Mouse (Mus musculus) neural tube, embryonic 14.5 days (tissue): ENCODE data around the gene Col6a3. TPM values are rescaled to one million over a fixed set of nuclear protein-coding genes. Genes with fewer than 3 reads are reported as not detected.
A peak's percentile ranks its signal among the peaks of the same experiment; 100 is the strongest.

Experiments used
- ATAC-seq: fragments of 200-750 bp; cut with Nextera tagmentation; 2 replicates; pipeline ENCODE4 v1.8.0; 2017; ENCODE audit warnings: low read depth, mild to moderate bottlenecking, moderate TSS enrichment, moderate library complexity
- H3K27ac ChIP-seq: fragments of 300-500 bp; sonication (generic); 2 replicates; pipeline ENCODE4 v1.5.1; 2014; ENCODE audit warnings: low read depth, mild to moderate bottlenecking, control low read depth, low read length, moderate library complexity, mixed read lengths
- H3K27me3 ChIP-seq: fragments of 300-500 bp; sonication (generic); 2 replicates; pipeline ENCODE4 v1.6.1; 2014; ENCODE audit warnings: low read length; ENCODE audit not compliant: control insufficient read depth, insufficient read depth
- H3K36me3 ChIP-seq: fragments of 300-500 bp; sonication (generic); 2 replicates; pipeline ENCODE4 v1.6.1; 2014; ENCODE audit warnings: low read length, mixed read lengths; ENCODE audit not compliant: control insufficient read depth, insufficient read depth
- H3K4me1 ChIP-seq: fragments of 300-500 bp; sonication (generic); 2 replicates; pipeline ENCODE4 v1.6.1; 2014; ENCODE audit warnings: low read length; ENCODE audit not compliant: control insufficient read depth, insufficient read depth
- H3K4me2 ChIP-seq: fragments of 300-500 bp; sonication (generic); 2 replicates; pipeline ENCODE4 v1.6.1; 2014; ENCODE audit warnings: mild to moderate bottlenecking, low read depth, low read length, control low read depth
- H3K4me3 ChIP-seq: fragments of 300-500 bp; sonication (generic); 2 replicates; pipeline ENCODE4 v1.5.1; 2014; ENCODE audit warnings: low read depth, low read length, control low read depth, mixed read lengths
- H3K9ac ChIP-seq: fragments of 300-500 bp; sonication (generic); replicated peaks from 2 replicates; pipeline ENCODE4 v1.6.1; 2014; ENCODE audit warnings: low read depth, mild to moderate bottlenecking, control low read depth, low read length, mixed read lengths
- H3K9me3 ChIP-seq: fragments of 300-500 bp; sonication (generic); 2 replicates; pipeline ENCODE4 v1.6.1; 2016; ENCODE audit warnings: low read length; ENCODE audit not compliant: control insufficient read depth
- WGBS: fragments of 180-500 bp; shearing (Covaris S2); extraction: QIAGEN DNeasy Blood & Tissue Kit; methylation state at CpG from one replicate; pipeline ENCODE4 v1.1.7; 2014; 5-methylcytosine and 5-hydroxymethylcytosine counted together
- polyA plus RNA-seq: library from polyadenylated mRNA; unstranded; fragments of >200 nt; fragmentation: Nextera tagmentation; extraction: Ambion mirVana; gene quantifications from 2 replicates; pipeline ENCODE4 v1.2.1, GENCODE M21; 2014

The Col6a3 gene
- polyA plus RNA-seq, 1 experiment from 2014 or later: 1.1 TPM

- H3K9ac ChIP-seq: no peak overlapping the region
- WGBS: 86% methylated on average over 7 of the region's 7 CpGs
- H3K4me3 ChIP-seq: no peak overlapping the region
- H3K9me3 ChIP-seq: no peaks in the 10 kb centered on the region
- H3K27ac ChIP-seq: no peak overlapping the region
- no peak for ATAC-seq
- no peaks in the 10 kb centered on the region for H3K36me3 ChIP-seq
- no peak overlapping the region for H3K4me2 ChIP-seq
- H3K27me3 ChIP-seq: no peaks in the 10 kb centered on the region
- no peaks in the 10 kb centered on the region; the same call in 1 of the 2 replicates for H3K4me1 ChIP-seq
Measured at GRCm38 (mm10) chr1:90779072-90779471, 64.7 kb downstream of the Col6a3 start.

- peak overlapping the region; percentile 56; the same call in 1 of the 2 replicates for H3K27ac ChIP-seq
- WGBS: 10% methylated on average over 10 of the region's 10 CpGs
- peak; percentile 96 for ATAC-seq
- H3K9ac ChIP-seq: no peak overlapping the region
- H3K9me3 ChIP-seq: no peaks in the 10 kb centered on the region
- H3K4me1 ChIP-seq: no peaks in the 10 kb centered on the region; the same call in 1 of the 2 replicates
- H3K27me3 ChIP-seq: no peaks in the 10 kb centered on the region
- no peak overlapping the region for H3K4me3 ChIP-seq
- no peaks in the 10 kb centered on the region for H3K36me3 ChIP-seq
- H3K4me2 ChIP-seq: no peak overlapping the region
Measured at GRCm38 (mm10) chr1:90775477-90776241, 68.1 kb downstream of the Col6a3 start.

- no peaks in the 10 kb centered on the region; the same call in 1 of the 2 replicates for H3K4me1 ChIP-seq
- H3K4me2 ChIP-seq: no peak overlapping the region
- no peak overlapping the region for H3K9ac ChIP-seq
- H3K36me3 ChIP-seq: no peaks in the 10 kb centered on the region
- no peak for ATAC-seq
- H3K27me3 ChIP-seq: no peaks in the 10 kb centered on the region
- WGBS: 69% methylated on average over 4 of the region's 4 CpGs
- no peak overlapping the region for H3K27ac ChIP-seq
- H3K4me3 ChIP-seq: no peak overlapping the region
- no peaks in the 10 kb centered on the region for H3K9me3 ChIP-seq
Measured at GRCm38 (mm10) chr1:90771172-90771571, 72.6 kb downstream of the Col6a3 start.

- H3K4me2 ChIP-seq: no peak overlapping the region
- H3K4me3 ChIP-seq: no peak overlapping the region
- 93% methylated on average over 7 of the region's 7 CpGs for WGBS
- H3K36me3 ChIP-seq: no peaks in the 10 kb centered on the region
- H3K4me1 ChIP-seq: no peaks in the 10 kb centered on the region
- H3K9ac ChIP-seq: no peak overlapping the region
- H3K27me3 ChIP-seq: no peaks in the 10 kb centered on the region
- no peaks in the 10 kb centered on the region for H3K9me3 ChIP-seq
- H3K27ac ChIP-seq: no peak overlapping the region
- no peak for ATAC-seq
Measured at GRCm38 (mm10) chr1:90770027-90770426, 73.7 kb downstream of the Col6a3 start.

- Histone ChIP-seq H3K9me3 (no peaks in the 10 kb centered on the region), H3K4me1 (no peaks in the 10 kb centered on the region), H3K4me2 (no peak overlapping the region), H3K9ac (no peak overlapping the region), H3K4me3 (no peak overlapping the region), H3K27me3 (no peaks in the 10 kb centered on the region), H3K27ac (no peak overlapping the region), H3K36me3 (no peaks in the 10 kb centered on the region)
- WGBS: 70% methylated on average over 7 of the region's 7 CpGs
- ATAC-seq: no peak
Measured at GRCm38 (mm10) chr1:90769301-90769700, 74.5 kb downstream of the Col6a3 start.

- H3K4me2 ChIP-seq: no peak overlapping the region
- no peak overlapping the region for H3K27ac ChIP-seq
- H3K9me3 ChIP-seq: no peaks in the 10 kb centered on the region
- 91% methylated on average over 4 of the region's 4 CpGs for WGBS
- ATAC-seq: no peak
- H3K4me3 ChIP-seq: no peak overlapping the region
- H3K36me3 ChIP-seq: no peaks in the 10 kb centered on the region
- H3K9ac ChIP-seq: no peak overlapping the region
- no peaks in the 10 kb centered on the region for H3K27me3 ChIP-seq
- peaks cover 7% of the 10 kb centered on the region for H3K4me1 ChIP-seq
Measured at GRCm38 (mm10) chr1:90758091-90758673, 85.6 kb downstream of the Col6a3 start.

GRCm38 (mm10) chr1:90753869-90754563 is 89.8 kb downstream of the Col6a3 start:
- H3K36me3 ChIP-seq: no peaks in the 10 kb centered on the region
- ATAC-seq: no peak
- no peak overlapping the region for H3K9ac ChIP-seq
- peaks cover 7% of the 10 kb centered on the region for H3K4me1 ChIP-seq
- H3K27me3 ChIP-seq: no peaks in the 10 kb centered on the region
- peak overlapping the region; percentile 29; the same call in 1 of the 2 replicates for H3K4me2 ChIP-seq
- WGBS: 36% methylated on average over 17 of the region's 17 CpGs
- no peaks in the 10 kb centered on the region for H3K9me3 ChIP-seq
- H3K27ac ChIP-seq: peak overlapping the region; percentile 23; the same call in 1 of the 2 replicates
- H3K4me3 ChIP-seq: no peak overlapping the region

GRCm38 (mm10) chr1:90751221-90751620 is 92.5 kb downstream of the Col6a3 start:
- peaks cover 7% of the 10 kb centered on the region for H3K4me1 ChIP-seq
- H3K9ac ChIP-seq: no peak overlapping the region
- H3K36me3 ChIP-seq: no peaks in the 10 kb centered on the region
- no peak for ATAC-seq
- no peaks in the 10 kb centered on the region for H3K9me3 ChIP-seq
- no peaks in the 10 kb centered on the region for H3K27me3 ChIP-seq
- H3K4me2 ChIP-seq: no peak overlapping the region
- WGBS: 84% methylated on average over 4 of the region's 4 CpGs
- H3K27ac ChIP-seq: no peak overlapping the region
- H3K4me3 ChIP-seq: no peak overlapping the region

GRCm38 (mm10) chr1:90750169-90750568 is 93.6 kb downstream of the Col6a3 start:
- Histone ChIP-seq H3K4me3 (no peak overlapping the region), H3K27ac (no peak overlapping the region), H3K36me3 (no peaks in the 10 kb centered on the region), H3K4me1 (peaks cover 11% of the 10 kb centered on the region), H3K9me3 (no peaks in the 10 kb centered on the region), H3K4me2 (no peak overlapping the region), H3K27me3 (no peaks in the 10 kb centered on the region), H3K9ac (no peak overlapping the region)
- WGBS: 77% methylated on average over 8 of the region's 8 CpGs
- no peak for ATAC-seq
